ENCODE assay signal across 15 mouse cellular contexts in genomic region chr9:37103778-37104177, GRCm38 (mm10).
"Had no signal": no experiment of that assay in that cellular context is flagged by ENCODE, and none has a peak within 500 bp of the region (broad histone marks: within the 10 kb centered on the region; RNA-seq: fewer than 3 reads in every experiment).

No protein-coding gene starts in this region.

- ATAC-seq: liver, embryonic 12.5 days had no signal

- H3K27ac ChIP-seq: kidney, postnatal 0 days; limb, embryonic 15.5 days; liver, embryonic 12.5 days; midbrain, embryonic 12.5 days; neural tube, embryonic 15.5 days; stomach, embryonic 15.5 days had no signal

- H3K4me1 ChIP-seq: liver, embryonic 12.5 days had no signal

- H3K4me3 ChIP-seq: limb, embryonic 15.5 days; liver, embryonic 12.5 days; midbrain, embryonic 12.5 days; neural tube, embryonic 15.5 days; stomach, embryonic 15.5 days had no signal

- H3K9me3 ChIP-seq: limb, embryonic 15.5 days; liver, embryonic 12.5 days; midbrain, embryonic 12.5 days; neural tube, embryonic 15.5 days; stomach, embryonic 15.5 days had no signal

- DNase-seq: kidney, adult 9 months; kidney, postnatal 36 days; layer of hippocampus, adult 9-11 months; layer of hippocampus, postnatal 36 days; lung, embryonic 14.5 days; lung, postnatal 10 days; lung, postnatal 4 days; thymus, adult 2 months; thymus, postnatal 25 days had no signal

- H3K27me3 ChIP-seq: limb, embryonic 15.5 days; liver, embryonic 12.5 days; midbrain, embryonic 12.5 days; neural tube, embryonic 15.5 days; stomach, embryonic 15.5 days had no signal

- H3K36me3 ChIP-seq: limb, embryonic 15.5 days; liver, embryonic 12.5 days; midbrain, embryonic 12.5 days; neural tube, embryonic 15.5 days; stomach, embryonic 15.5 days had no signal

- H3K9ac ChIP-seq: limb, embryonic 15.5 days; liver, embryonic 12.5 days; lung, embryonic 14.5 days; midbrain, embryonic 12.5 days; neural tube, embryonic 15.5 days; stomach, embryonic 15.5 days had no signal

- H3K4me2 ChIP-seq: limb, embryonic 15.5 days; liver, embryonic 12.5 days; lung, embryonic 14.5 days; midbrain, embryonic 12.5 days; neural tube, embryonic 15.5 days; stomach, embryonic 15.5 days had no signal
